ENCODE assay signal across 9 mouse cellular contexts in genomic region chr14:26530350-26530749, GRCm38 (mm10). TPM values are rescaled to one million over a fixed set of nuclear protein-coding genes. Genes with fewer than 3 reads are reported as not detected.
A peak's percentile ranks its signal among the peaks of the same experiment; 100 is the strongest.
DNase-seq lines count a peak whose midpoint lies in the region; ATAC-seq and TF ChIP-seq lines count a peak whose summit lies in the region.
"Had no signal": no experiment of that assay in that cellular context is flagged by ENCODE, and none has a peak within 500 bp of the region (broad histone marks: within the 10 kb centered on the region; RNA-seq: fewer than 3 reads in every experiment).

No protein-coding gene starts in this region.

- H3K4me2 ChIP-seq in forebrain, embryonic 13.5 days = peak overlapping the region; percentile 2
- H3K4me2 ChIP-seq in forebrain, embryonic 14.5 days (ENCODE audit: low read length) = no peak overlapping the region
- H3K4me2 ChIP-seq in stomach, embryonic 15.5 days = peak overlapping the region; percentile 27

- no peak for DNase-seq in forebrain, embryonic 14.5 days (ENCODE audit: low spot score)
- peak; percentile 16 for DNase-seq in lung, postnatal 10 days
- no peak for DNase-seq in lung, adult 2 months
- peak; percentile 75 to 86 for DNase-seq in kidney, postnatal 36 days
- DNase-seq in frontal cortex, postnatal 14 days (ENCODE audit: low spot score in 2 of 2) = no peak
- no peak for DNase-seq in cerebellum, postnatal 25 days

- H3K36me3 ChIP-seq in forebrain, embryonic 13.5 days (ENCODE audit: poor library complexity, severe bottlenecking) = peaks cover 12% of the 10 kb centered on the region; the same call in 1 of the 2 replicates
- H3K36me3 ChIP-seq in forebrain, embryonic 14.5 days (ENCODE audit: control insufficient read depth, insufficient read depth, low read length) = no peaks in the 10 kb centered on the region
- no peaks in the 10 kb centered on the region for H3K36me3 ChIP-seq in stomach, embryonic 15.5 days

- TF ChIP-seq POLR2A in lung, adult 2 months (IDR thresholded peaks at IDR 0.05; ENCODE audit: borderline replicate concordance, extremely low read depth, low read depth, low read length) = no peak

- ATAC-seq in forebrain, embryonic 13.5 days = no peak
- ATAC-seq in forebrain, embryonic 14.5 days = no peak
- ATAC-seq in stomach, embryonic 15.5 days (ENCODE audit: insufficient read depth, low FRiP score, low read depth) = no peak

- H3K27ac ChIP-seq in forebrain, embryonic 13.5 days = no peak overlapping the region
- no peak overlapping the region for H3K27ac ChIP-seq in forebrain, embryonic 14.5 days (ENCODE audit: low read depth, low read length)
- H3K27ac ChIP-seq in stomach, embryonic 15.5 days = no peak overlapping the region
- H3K27ac ChIP-seq: layer of hippocampus, adult 2 months had no signal

- WGBS in forebrain, embryonic 13.5 days = 61% methylated on average over 7 of the region's 7 CpGs
- 41% methylated on average over 7 of the region's 7 CpGs for WGBS in forebrain, embryonic 14.5 days
- 42% methylated on average over 7 of the region's 7 CpGs for WGBS in lung, adult 2 months
- WGBS in stomach, embryonic 15.5 days = 67% methylated on average over 7 of the region's 7 CpGs

- H3K27me3 ChIP-seq in forebrain, embryonic 13.5 days = no peaks in the 10 kb centered on the region
- no peaks in the 10 kb centered on the region for H3K27me3 ChIP-seq in forebrain, embryonic 14.5 days (replicated peaks; ENCODE audit: control insufficient read depth, insufficient read depth, low read length)
- no peaks in the 10 kb centered on the region for H3K27me3 ChIP-seq in stomach, embryonic 15.5 days (replicated peaks)

- no peak for TF ChIP-seq CTCF in lung, adult 2 months (IDR thresholded peaks at IDR 0.05; ENCODE audit: insufficient read depth, low read length)

- no peak overlapping the region for H3K9ac ChIP-seq in forebrain, embryonic 13.5 days
- no peak overlapping the region for H3K9ac ChIP-seq in forebrain, embryonic 14.5 days (ENCODE audit: low read length)
- no peak overlapping the region for H3K9ac ChIP-seq in stomach, embryonic 15.5 days

- no peak overlapping the region for H3K4me3 ChIP-seq in forebrain, embryonic 13.5 days
- no peak overlapping the region for H3K4me3 ChIP-seq in forebrain, embryonic 14.5 days (ENCODE audit: low read depth, low read length)
- no peak overlapping the region for H3K4me3 ChIP-seq in lung, adult 2 months (replicated peaks; ENCODE audit: extremely low read depth, low read depth, low read length)
- no peak overlapping the region for H3K4me3 ChIP-seq in stomach, embryonic 15.5 days (replicated peaks)
- H3K4me3 ChIP-seq: layer of hippocampus, adult 2 months had no signal

- peaks cover 51% of the 10 kb centered on the region for H3K4me1 ChIP-seq in forebrain, embryonic 13.5 days
- peaks cover 24% of the 10 kb centered on the region for H3K4me1 ChIP-seq in forebrain, embryonic 14.5 days (ENCODE audit: control insufficient read depth, insufficient read depth, low read length)
- H3K4me1 ChIP-seq in lung, adult 2 months (ENCODE audit: control insufficient read depth, insufficient read depth, low read length) = peaks cover 23% of the 10 kb centered on the region
- peaks cover 16% of the 10 kb centered on the region for H3K4me1 ChIP-seq in stomach, embryonic 15.5 days

- H3K9me3 ChIP-seq in forebrain, embryonic 13.5 days (replicated peaks) = no peaks in the 10 kb centered on the region
- no peaks in the 10 kb centered on the region for H3K9me3 ChIP-seq in forebrain, embryonic 14.5 days (replicated peaks; ENCODE audit: control insufficient read depth, low read length)
- H3K9me3 ChIP-seq in stomach, embryonic 15.5 days = no peaks in the 10 kb centered on the region

RNA-seq across cellular contexts. Expression of gene Slmap, which starts 4.4 kb away (rescaled TPM):
- polyA plus RNA-seq in forebrain, embryonic 13.5 days (2015; fragmentation: Nextera tagmentation; extraction: Ambion mirVana) = 12.1 and 12.7 TPM in 2 replicates
- 11.7 and 15.8 TPM in 2 replicates for polyA plus RNA-seq in forebrain, embryonic 14.5 days (2014; fragmentation: Nextera tagmentation; extraction: Ambion mirVana)
- polyA plus RNA-seq in lung, adult 2 months (2012; rRNA removed) = 22.8 and 25.0 TPM in 2 replicates
- polyA plus RNA-seq in stomach, embryonic 15.5 days (2015; fragmentation: Nextera tagmentation; extraction: Ambion mirVana) = 48.3 and 49.9 TPM in 2 replicates

RNA-seq across cellular contexts. Expression of gene Dennd6a, which starts 43.3 kb away (rescaled TPM):
- polyA plus RNA-seq in forebrain, embryonic 13.5 days (2015; fragmentation: Nextera tagmentation; extraction: Ambion mirVana) = 26.9 and 27.0 TPM in 2 replicates
- polyA plus RNA-seq in forebrain, embryonic 14.5 days (2014; fragmentation: Nextera tagmentation; extraction: Ambion mirVana) = 18.2 and 20.5 TPM in 2 replicates
- polyA plus RNA-seq in lung, adult 2 months (2012; rRNA removed) = 14.4 and 15.8 TPM in 2 replicates
- 34.4 and 36.0 TPM in 2 replicates for polyA plus RNA-seq in stomach, embryonic 15.5 days (2015; fragmentation: Nextera tagmentation; extraction: Ambion mirVana)

Comparison
In these comparisons a context has a peak if more than half of its experiments do, and no peak if none do; other contexts are left out.
1. DNase-seq: peak in lung, postnatal 10 days (single experiment) and kidney, postnatal 36 days (2 of 2); none in forebrain, embryonic 14.5 days (single experiment), lung, adult 2 months (single experiment), frontal cortex, postnatal 14 days (0 of 2) and cerebellum, postnatal 25 days (0 of 2).